Mouse (Mus musculus) frontal cortex, adult 2 months (tissue): Measurements from ENCODE around the gene Dnajc7. TPM values are rescaled to one million over a fixed set of nuclear protein-coding genes. Genes with fewer than 3 reads are reported as not detected.
"Not testable (repeated sequence)": the region's sequence is repeated elsewhere in the genome, so short reads cannot be mapped to it uniquely, and the experiment has no call there.

Experiments
- DNase-seq, 2 experiments: peaks; one replicate each; pipeline ENCODE4 v3.0.0; 2022; ENCODE audit warnings: low spot score in 1 of 2; ENCODE audit errors: extremely low spot score in 1 of 2
- polyA plus RNA-seq: library from polyadenylated mRNA; depleted of rRNA; stranded (reverse); fragments of >200 nt; gene quantifications from 2 replicates; pipeline ENCODE4 v1.2.3, GENCODE M21; 2012; rRNA removed

The Dnajc7 gene
- polyA plus RNA-seq, result 224 and 228 TPM in 2 replicates

- DNase-seq, result no peak
Observed at GRCm38 (mm10) chr11:100619982-100620381, at the start of gene Dnajc7. TSS of gene Dnajc7 (minus strand) at chr11:100620168.

GRCm38 (mm10) chr11:100659806-100660205, 39.8 kb upstream of the Dnajc7 start:
- DNase-seq, result no peak

- DNase-seq, result no peak
Observed at GRCm38 (mm10) chr11:100656458-100656857, 36.5 kb upstream of the Dnajc7 start.

GRCm38 (mm10) chr11:100655589-100655988, 35.6 kb upstream of the Dnajc7 start:
- DNase-seq, result not testable (repeated sequence)

GRCm38 (mm10) chr11:100651748-100652147, 31.8 kb upstream of the Dnajc7 start:
- no peak for DNase-seq

GRCm38 (mm10) chr11:100651205-100651604, 31.2 kb upstream of the Dnajc7 start:
- no peak for DNase-seq

- no peak for DNase-seq
Observed at GRCm38 (mm10) chr11:100648405-100648804, 28.4 kb upstream of the Dnajc7 start.

- no peak for DNase-seq
Observed at GRCm38 (mm10) chr11:100646265-100646664, 26.3 kb upstream of the Dnajc7 start.

GRCm38 (mm10) chr11:100643612-100644575, 23.9 kb upstream of the Dnajc7 start:
- DNase-seq, result peak in 1 of 2 experiments; percentile 57

GRCm38 (mm10) chr11:100640159-100640906, 20.4 kb upstream of the Dnajc7 start:
- peak in 1 of 2 experiments; percentile 70 for DNase-seq

GRCm38 (mm10) chr11:100634530-100634929, 14.6 kb upstream of the Dnajc7 start:
- DNase-seq, result no peak

GRCm38 (mm10) chr11:100628862-100629352, 8.9 kb upstream of the Dnajc7 start:
- no peak for DNase-seq

GRCm38 (mm10) chr11:100628056-100628455, 8.1 kb upstream of the Dnajc7 start:
- no peak for DNase-seq

- DNase-seq, result peak in 1 of 2 experiments; percentile 77
Observed at GRCm38 (mm10) chr11:100626701-100627195, 6.8 kb upstream of the Dnajc7 start.

GRCm38 (mm10) chr11:100625754-100626700, 6.1 kb upstream of the Dnajc7 start:
- no peak for DNase-seq

- DNase-seq, result no peak
Observed at GRCm38 (mm10) chr11:100623867-100624266, 3.9 kb upstream of the Dnajc7 start.

GRCm38 (mm10) chr11:100622714-100623113, 2.7 kb upstream of the Dnajc7 start:
- peak; percentile 89 to 98 for DNase-seq

- peak; percentile 93 to 98 for DNase-seq
Observed at GRCm38 (mm10) chr11:100619485-100619975, 438 bp downstream of the Dnajc7 start.

- DNase-seq, result no peak
Observed at GRCm38 (mm10) chr11:100618761-100619484, 1.0 kb downstream of the Dnajc7 start, which contains the start of gene Nkiras2. TSS of gene Nkiras2 (plus strand) at chr11:100619244.
